Mouse (Mus musculus) cerebellum, adult (tissue): Measurements from ENCODE around the gene Ntmt1.

ENCODE experiments used
- ATAC-seq: cut with Nextera tagmentation; 2 replicates; pipeline ENCODE4 v1.9.2; 2017; ENCODE audit warnings: mild to moderate bottlenecking, moderate library complexity, mixed read lengths; ENCODE audit not compliant: insufficient number of reproducible peaks, low FRiP score, low TSS enrichment

Gene Ntmt1

GRCm38 (mm10) chr2:30819873-30820272 is 12.2 kb downstream of the Ntmt1 start:
- ATAC-seq: no peak

GRCm38 (mm10) chr2:30821073-30821472 is 13.4 kb downstream of the Ntmt1 start:
- ATAC-seq: no peak

- no peak for ATAC-seq
Measured at GRCm38 (mm10) chr2:30822460-30822859, 14.8 kb downstream of the Ntmt1 start.

- ATAC-seq: no peak
Measured at GRCm38 (mm10) chr2:30823385-30824153, 15.9 kb downstream of the Ntmt1 start.

- no peak for ATAC-seq
Measured at GRCm38 (mm10) chr2:30826825-30827748, 19.5 kb downstream of the Ntmt1 start.

GRCm38 (mm10) chr2:30827749-30828475 is 20.3 kb downstream of the Ntmt1 start:
- peak; percentile 79 for ATAC-seq

- no peak for ATAC-seq
Measured at GRCm38 (mm10) chr2:30829315-30829714, 21.7 kb downstream of the Ntmt1 start.

- ATAC-seq: no peak
Measured at GRCm38 (mm10) chr2:30830283-30830795, 22.7 kb downstream of the Ntmt1 start, which contains the start of gene Asb6. Gene Asb6, minus strand, starts transcription at chr2:30830333.

GRCm38 (mm10) chr2:30833644-30834043 is 26.0 kb downstream of the Ntmt1 start:
- ATAC-seq: no peak

GRCm38 (mm10) chr2:30834373-30835022 is 26.9 kb downstream of the Ntmt1 start, which contains the start of gene Prrx2:
Gene Prrx2, plus strand, starts transcription at chr2:30834972.
- ATAC-seq: no peak

- ATAC-seq: no peak
Measured at GRCm38 (mm10) chr2:30836238-30836990, 28.8 kb downstream of the Ntmt1 start.

- ATAC-seq: no peak
Measured at GRCm38 (mm10) chr2:30842615-30843014, 35.0 kb downstream of the Ntmt1 start.

- ATAC-seq: no peak
Measured at GRCm38 (mm10) chr2:30845152-30846070, 37.8 kb downstream of the Ntmt1 start.

GRCm38 (mm10) chr2:30846236-30846635 is 38.6 kb downstream of the Ntmt1 start:
- ATAC-seq: no peak

- ATAC-seq: no peak
Measured at GRCm38 (mm10) chr2:30846723-30847122, 39.1 kb downstream of the Ntmt1 start.

- no peak for ATAC-seq
Measured at GRCm38 (mm10) chr2:30848184-30848583, 40.6 kb downstream of the Ntmt1 start.

GRCm38 (mm10) chr2:30850581-30850980 is 43.0 kb downstream of the Ntmt1 start:
- no peak for ATAC-seq

- no peak for ATAC-seq
Measured at GRCm38 (mm10) chr2:30852771-30853313, 45.2 kb downstream of the Ntmt1 start.
